In the genomic region with DNA sequence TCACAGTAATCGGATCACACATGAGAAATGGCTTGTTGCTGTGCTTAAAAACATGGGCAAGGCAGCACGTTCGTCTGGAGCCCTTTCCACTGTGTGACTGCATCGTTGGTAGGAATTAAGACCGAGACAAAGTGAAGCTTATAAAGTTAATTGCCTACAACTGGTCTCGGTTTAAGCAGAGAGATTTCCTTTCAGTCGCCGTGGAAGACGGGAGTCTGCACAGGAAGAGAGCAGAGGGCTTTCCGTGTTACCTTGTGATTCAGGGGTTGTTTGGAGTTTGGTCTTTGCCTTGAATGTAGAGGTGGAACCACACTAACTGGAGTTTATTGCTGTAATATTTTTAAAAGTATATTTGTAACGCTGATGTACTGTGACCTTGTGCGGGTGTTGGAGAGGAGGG, we compare ENCODE assay signal across 13 mouse cellular contexts. TPM values are rescaled to one million over a fixed set of nuclear protein-coding genes. Genes with fewer than 3 reads are reported as not detected.
A peak's percentile ranks its signal among the peaks of the same experiment; 100 is the strongest.
DNase-seq lines count a peak whose midpoint lies in the region; ATAC-seq and TF ChIP-seq lines count a peak whose summit lies in the region.
"Had no signal": no experiment of that assay in that cellular context is flagged by ENCODE, and none has a peak within 500 bp of the region (broad histone marks: within the 10 kb centered on the region; RNA-seq: fewer than 3 reads in every experiment).

No protein-coding gene starts in this region.

- no peak for TF ChIP-seq CTCF in lung, embryonic 14.5 days (IDR thresholded peaks at IDR 0.05; ENCODE audit: low read depth)

- H3K27ac ChIP-seq in forebrain, embryonic 10.5 days, result peak overlapping the region; percentile 20; the same call in 1 of the 2 replicates
- no peak overlapping the region for H3K27ac ChIP-seq in forebrain, embryonic 13.5 days
- no peak overlapping the region for H3K27ac ChIP-seq in lung, embryonic 14.5 days (ENCODE audit: low read depth)
- H3K27ac ChIP-seq in intestine, embryonic 16.5 days (ENCODE audit: low read length), result no peak overlapping the region
- H3K27ac ChIP-seq in neural tube, embryonic 14.5 days (ENCODE audit: low read depth, low read length), result no peak overlapping the region
- H3K27ac ChIP-seq: heart, embryonic 13.5 days had no signal

- H3K27me3 ChIP-seq in forebrain, embryonic 10.5 days (ENCODE audit: poor library complexity, severe bottlenecking), result no peaks in the 10 kb centered on the region; the same call in 1 of the 2 replicates
- no peaks in the 10 kb centered on the region for H3K27me3 ChIP-seq in forebrain, embryonic 13.5 days
- peaks cover 10% of the 10 kb centered on the region; the same call in 1 of the 2 replicates for H3K27me3 ChIP-seq in lung, embryonic 14.5 days (ENCODE audit: insufficient read depth, low read length)
- no peaks in the 10 kb centered on the region for H3K27me3 ChIP-seq in intestine, embryonic 16.5 days (replicated peaks; ENCODE audit: control insufficient read depth, insufficient read depth, low read length)
- H3K27me3 ChIP-seq in neural tube, embryonic 14.5 days (ENCODE audit: control insufficient read depth, insufficient read depth, low read length), result no peaks in the 10 kb centered on the region

- peaks cover 26% of the 10 kb centered on the region for H3K4me1 ChIP-seq in forebrain, embryonic 10.5 days
- H3K4me1 ChIP-seq in forebrain, embryonic 13.5 days, result peaks cover 17% of the 10 kb centered on the region
- no peaks in the 10 kb centered on the region; the same call in 1 of the 2 replicates for H3K4me1 ChIP-seq in lung, embryonic 14.5 days (ENCODE audit: insufficient read depth)
- H3K4me1 ChIP-seq in intestine, embryonic 16.5 days (ENCODE audit: control insufficient read depth, insufficient read depth, low read length), result peaks cover 8% of the 10 kb centered on the region
- peaks cover 5% of the 10 kb centered on the region; the same call in 1 of the 2 replicates for H3K4me1 ChIP-seq in neural tube, embryonic 14.5 days (ENCODE audit: control insufficient read depth, insufficient read depth, low read length)
- H3K4me1 ChIP-seq: heart, embryonic 13.5 days had no signal

- ATAC-seq in forebrain, embryonic 13.5 days, result no peak
- no peak for ATAC-seq in lung, embryonic 14.5 days (ENCODE audit: insufficient read depth)
- ATAC-seq in intestine, embryonic 16.5 days, result peak; percentile 68
- ATAC-seq in neural tube, embryonic 14.5 days (ENCODE audit: low read depth), result no peak

- H3K9ac ChIP-seq in forebrain, embryonic 13.5 days, result no peak overlapping the region
- no peak overlapping the region for H3K9ac ChIP-seq in lung, embryonic 14.5 days
- no peak overlapping the region for H3K9ac ChIP-seq in intestine, embryonic 16.5 days (ENCODE audit: low read depth, low read length)
- no peak overlapping the region for H3K9ac ChIP-seq in neural tube, embryonic 14.5 days (replicated peaks; ENCODE audit: low read depth, low read length)
- H3K9ac ChIP-seq: heart, embryonic 13.5 days had no signal

- H3K4me2 ChIP-seq in forebrain, embryonic 13.5 days, result no peak overlapping the region
- H3K4me2 ChIP-seq in lung, embryonic 14.5 days, result 0 out of 2 replicates have a peak overlapping the region, but pooled peaks have one; percentile 16
- peak overlapping the region; percentile 49 for H3K4me2 ChIP-seq in intestine, embryonic 16.5 days (ENCODE audit: low read depth, low read length)
- H3K4me2 ChIP-seq in neural tube, embryonic 14.5 days (ENCODE audit: low read depth, low read length), result peak overlapping the region; percentile 26
- H3K4me2 ChIP-seq: heart, embryonic 13.5 days; liver, embryonic 11.5 days had no signal

- DNase-seq in forebrain, embryonic 10.5 days (ENCODE audit: extremely low spot score, low spot score), result no peak
- no peak for DNase-seq in lung, embryonic 14.5 days
- DNase-seq in lung, postnatal 25 days (ENCODE audit: low spot score), result no peak
- no peak for DNase-seq in cerebellum, adult 8-10 months
- DNase-seq in thymus, postnatal 14 days, result no peak
- DNase-seq: kidney, postnatal 4 days; right cerebral cortex, postnatal 4 days; thymus, postnatal 25 days had no signal

- H3K4me3 ChIP-seq in forebrain, embryonic 10.5 days, result no peak overlapping the region
- no peak overlapping the region for H3K4me3 ChIP-seq in forebrain, embryonic 13.5 days
- no peak overlapping the region for H3K4me3 ChIP-seq in lung, embryonic 14.5 days (ENCODE audit: low read depth, low read length)
- peak overlapping the region; percentile 23 for H3K4me3 ChIP-seq in intestine, embryonic 16.5 days (ENCODE audit: low read length)
- H3K4me3 ChIP-seq in neural tube, embryonic 14.5 days (ENCODE audit: low read depth, low read length), result no peak overlapping the region
- H3K4me3 ChIP-seq: heart, embryonic 13.5 days had no signal

- WGBS in forebrain, embryonic 10.5 days, result 34% methylated on average over 12 of the region's 12 CpGs
- WGBS in forebrain, embryonic 13.5 days, result 41% methylated on average over 12 of the region's 12 CpGs
- WGBS in lung, embryonic 14.5 days, result 25% methylated on average over 12 of the region's 12 CpGs
- 12% methylated on average over 12 of the region's 12 CpGs for WGBS in intestine, embryonic 16.5 days
- 21% methylated on average over 12 of the region's 12 CpGs for WGBS in neural tube, embryonic 14.5 days

- no peaks in the 10 kb centered on the region for H3K9me3 ChIP-seq in forebrain, embryonic 10.5 days
- no peaks in the 10 kb centered on the region for H3K9me3 ChIP-seq in forebrain, embryonic 13.5 days (replicated peaks)
- H3K9me3 ChIP-seq in lung, embryonic 14.5 days (ENCODE audit: low read depth, low read length), result no peaks in the 10 kb centered on the region
- H3K9me3 ChIP-seq in intestine, embryonic 16.5 days (ENCODE audit: control insufficient read depth, low read length), result no peaks in the 10 kb centered on the region
- H3K9me3 ChIP-seq in neural tube, embryonic 14.5 days (ENCODE audit: control insufficient read depth, low read length), result no peaks in the 10 kb centered on the region
- H3K9me3 ChIP-seq: heart, embryonic 13.5 days had no signal

- H3K36me3 ChIP-seq in forebrain, embryonic 10.5 days (replicated peaks), result peaks cover 31% of the 10 kb centered on the region
- peaks cover 24% of the 10 kb centered on the region for H3K36me3 ChIP-seq in forebrain, embryonic 13.5 days (ENCODE audit: poor library complexity, severe bottlenecking)
- no peaks in the 10 kb centered on the region for H3K36me3 ChIP-seq in lung, embryonic 14.5 days (ENCODE audit: insufficient read depth)
- no peaks in the 10 kb centered on the region for H3K36me3 ChIP-seq in intestine, embryonic 16.5 days (ENCODE audit: control insufficient read depth, insufficient read depth, low read length)
- H3K36me3 ChIP-seq in neural tube, embryonic 14.5 days (ENCODE audit: control insufficient read depth, insufficient read depth, low read length), result no peaks in the 10 kb centered on the region
- H3K36me3 ChIP-seq: heart, embryonic 13.5 days had no signal

RNA-seq across cellular contexts. Expression of a gene that starts 15.7 kb away (rescaled TPM):
- 100 and 101 TPM in 2 replicates for polyA plus RNA-seq in forebrain, embryonic 10.5 days (2016; fragmentation: Nextera tagmentation; extraction: Ambion mirVana)
- 140 TPM in 2 replicates for polyA plus RNA-seq in forebrain, embryonic 13.5 days (2015; fragmentation: Nextera tagmentation; extraction: Ambion mirVana)
- 93.7 and 94.5 TPM in 2 replicates for polyA plus RNA-seq in lung, embryonic 14.5 days (2014; fragmentation: Nextera tagmentation; extraction: Ambion mirVana)
- 37.3 and 43.0 TPM in 2 replicates for polyA plus RNA-seq in intestine, embryonic 16.5 days (2015; fragmentation: Nextera tagmentation; extraction: Ambion mirVana)
- 158 and 192 TPM in 2 replicates for polyA plus RNA-seq in neural tube, embryonic 14.5 days (2014; fragmentation: Nextera tagmentation; extraction: Ambion mirVana)
